Mouse (Mus musculus) granulocyte monocyte progenitor cell, adult 5-6 weeks (primary cell): ENCODE measurements at regions not wholly inside any gene's neighbourhood (a gene's known extent, or its start where the extent isn't known, plus 50 kb on each side); places are given as distances from the start of the nearest gene placed in this dataset.
"Not testable (repeated sequence)": the region's sequence is repeated elsewhere in the genome, so short reads cannot be mapped to it uniquely, and the experiment has no call there.

ENCODE experiments used
- ATAC-seq: replicated peaks from 2 replicates; pipeline ENCODE4 v1.8.0; 2016; ENCODE audit warnings: mild to moderate bottlenecking, moderate TSS enrichment, inconsistent platforms; ENCODE audit not compliant: poor library complexity, severe bottlenecking

GRCm38 (mm10) chr2:168424277-168425099 lies 143.0 kb upstream of the Kcng1 start:
- no peak for ATAC-seq

GRCm38 (mm10) chr2:168423551-168423950 lies 142.0 kb upstream of the Kcng1 start:
- ATAC-seq = peak; percentile 52

- ATAC-seq = peak; percentile 75
Measured at GRCm38 (mm10) chr2:168415140-168415539, 133.6 kb upstream of the Kcng1 start.

- ATAC-seq = no peak
Measured at GRCm38 (mm10) chr2:168414110-168414872, 132.8 kb upstream of the Kcng1 start.

- peak; percentile 52 for ATAC-seq
Measured at GRCm38 (mm10) chr2:168412853-168413252, 131.3 kb upstream of the Kcng1 start.

- ATAC-seq = no peak
Measured at GRCm38 (mm10) chr2:168402782-168403513, 121.4 kb upstream of the Kcng1 start.

GRCm38 (mm10) chr2:168399088-168399709 lies 117.7 kb upstream of the Kcng1 start:
- ATAC-seq = no peak

- ATAC-seq = peak; percentile 76
Measured at GRCm38 (mm10) chr2:168396316-168396715, 114.8 kb upstream of the Kcng1 start.

- no peak for ATAC-seq
Measured at GRCm38 (mm10) chr2:168393341-168393740, 111.8 kb upstream of the Kcng1 start.

- ATAC-seq = not testable (repeated sequence)
Measured at GRCm38 (mm10) chr2:168392171-168392570, 110.6 kb upstream of the Kcng1 start.

- no peak for ATAC-seq
Measured at GRCm38 (mm10) chr2:168380606-168381005, 99.1 kb upstream of the Kcng1 start.

- ATAC-seq = no peak
Measured at GRCm38 (mm10) chr2:168372356-168372755, 90.8 kb upstream of the Kcng1 start.

GRCm38 (mm10) chr2:168371245-168371644 lies 89.7 kb upstream of the Kcng1 start:
- no peak for ATAC-seq

GRCm38 (mm10) chr2:168359200-168359599 lies 77.7 kb upstream of the Kcng1 start:
- peak; percentile 49 for ATAC-seq

- no peak for ATAC-seq
Measured at GRCm38 (mm10) chr2:168358551-168358950, 77.0 kb upstream of the Kcng1 start.

- no peak for ATAC-seq
Measured at GRCm38 (mm10) chr2:168357815-168358214, 76.3 kb upstream of the Kcng1 start.

- no peak for ATAC-seq
Measured at GRCm38 (mm10) chr2:168354397-168354796, 72.9 kb upstream of the Kcng1 start.

- ATAC-seq = 0 out of 2 replicates have a peak, but pooled peaks have one; percentile 8
Measured at GRCm38 (mm10) chr2:168352626-168353025, 71.1 kb upstream of the Kcng1 start.

GRCm38 (mm10) chr2:168352194-168352593 lies 70.7 kb upstream of the Kcng1 start:
- ATAC-seq = peak; percentile 71

- ATAC-seq = peak; percentile 78
Measured at GRCm38 (mm10) chr2:168345384-168345783, 63.8 kb upstream of the Kcng1 start.
